Mouse (Mus musculus) thymus, adult 18-20 months (tissue): ENCODE data around the gene Atp5b.
A peak's percentile ranks its signal among the peaks of the same experiment; 100 is the strongest.

Experiments
- DNase-seq, 2 experiments: peaks; one replicate each; pipeline ENCODE4 v3.0.0; 2022; ENCODE audit warnings: mixed read lengths in 2 of 2

The Atp5b gene

GRCm38 (mm10) chr10:128096693-128097586, 13.9 kb downstream of the Atp5b start:
- DNase-seq: peak; percentile 59 to 65

DNA sequence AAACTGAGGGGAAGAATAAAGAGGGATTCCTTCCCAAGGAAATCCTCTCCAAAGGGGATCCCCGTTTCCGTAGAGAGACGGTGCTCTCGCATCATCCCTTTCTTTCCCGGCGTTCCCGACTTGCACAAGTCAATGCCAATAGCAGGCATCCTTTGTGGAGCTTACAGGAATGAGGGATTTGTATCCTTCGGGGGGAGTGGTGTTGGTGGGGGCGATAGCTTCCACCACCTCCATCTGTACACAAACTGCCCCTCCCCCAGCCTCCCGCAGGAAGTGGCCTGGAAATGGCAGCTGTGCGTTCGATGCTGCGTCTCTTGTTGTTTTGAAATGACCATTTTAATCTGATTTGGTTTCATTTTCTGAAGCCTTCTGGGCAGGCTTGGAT, 14.5 kb downstream of the Atp5b start:
- peak; percentile 40 to 70 for DNase-seq

GRCm38 (mm10) chr10:128110103-128110761, 27.2 kb downstream of the Atp5b start:
- DNase-seq: no peak

DNA sequence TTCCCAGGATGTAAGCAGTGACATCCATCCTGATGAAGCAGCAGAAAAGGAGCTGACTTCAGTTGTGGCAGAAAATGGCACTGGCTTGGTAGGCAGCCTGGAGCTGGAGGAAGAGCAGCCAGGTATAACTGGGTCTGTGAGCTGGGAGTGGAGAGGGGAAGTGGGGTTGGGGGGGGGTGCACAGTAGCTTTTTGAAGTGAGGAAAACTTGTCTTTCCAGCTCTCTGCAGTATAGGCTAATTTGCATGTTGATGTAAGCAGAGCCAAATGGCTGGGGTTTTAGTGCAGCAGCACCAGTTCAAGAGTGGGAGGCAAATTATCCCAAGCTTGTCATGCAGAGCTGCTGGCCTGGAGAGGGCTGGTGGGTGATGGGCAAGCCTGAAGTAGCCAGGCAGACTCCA, 28.2 kb downstream of the Atp5b start:
- DNase-seq: no peak

DNA sequence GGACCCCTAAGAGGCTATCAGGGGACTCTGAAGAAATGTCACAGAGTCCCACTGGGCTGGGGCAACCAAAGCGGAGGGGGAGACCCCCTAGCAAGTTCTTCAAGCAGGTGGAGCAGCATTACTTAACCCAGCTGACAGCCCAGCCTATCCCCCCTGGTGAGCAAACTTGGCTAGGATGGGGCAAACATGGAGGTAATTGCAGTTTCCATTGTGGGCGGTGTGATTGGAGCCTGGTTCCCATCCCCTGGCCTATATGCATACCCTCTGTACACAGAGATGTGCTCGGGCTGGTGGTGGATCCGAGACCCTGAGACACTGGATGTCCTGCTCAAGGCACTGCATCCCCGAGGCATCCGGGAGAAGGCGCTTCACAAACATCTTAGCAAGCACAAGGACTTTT, 40.8 kb downstream of the Atp5b start:
- DNase-seq: no peak

DNA sequence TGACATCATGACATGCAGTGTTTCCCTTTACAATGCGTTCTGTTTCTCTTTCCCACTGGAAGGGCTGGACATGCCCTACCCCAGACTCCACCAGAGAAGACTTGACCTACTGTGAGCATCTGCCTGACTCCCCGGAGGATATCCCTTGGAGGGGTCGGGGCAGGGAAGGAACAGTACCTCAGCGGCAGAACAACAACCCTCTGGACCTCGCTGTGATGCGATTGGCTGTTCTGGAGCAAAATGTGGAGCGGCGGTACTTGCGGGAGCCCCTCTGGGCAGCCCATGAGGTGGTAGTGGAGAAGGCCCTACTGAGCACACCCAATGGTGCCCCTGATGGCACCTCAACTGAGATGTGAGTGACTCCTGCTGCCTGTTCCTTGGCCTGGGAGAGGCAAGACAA, 41.8 kb downstream of the Atp5b start:
- DNase-seq: no peak

GRCm38 (mm10) chr10:128125951-128126350, 42.9 kb downstream of the Atp5b start:
- DNase-seq: no peak

DNA sequence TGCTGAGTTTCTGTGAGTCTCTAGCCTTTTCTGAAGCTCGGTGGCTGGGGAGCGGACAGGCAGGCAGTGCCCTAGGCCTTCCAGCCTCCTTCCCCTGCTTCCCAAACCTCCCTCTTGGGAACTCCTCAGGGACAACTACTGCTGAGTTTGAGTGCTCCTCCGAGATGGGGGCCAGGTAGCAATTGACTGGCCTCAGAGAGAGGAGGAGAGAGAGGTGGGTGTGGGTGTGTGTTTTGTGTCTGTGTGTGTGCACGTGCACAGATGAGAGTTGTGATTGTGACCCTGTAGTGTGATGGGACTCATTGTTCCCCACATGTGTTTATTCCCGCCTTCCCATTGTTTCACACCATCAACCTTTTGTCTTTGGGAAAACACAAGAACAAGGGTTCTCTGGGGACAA, 44.4 kb downstream of the Atp5b start:
- DNase-seq: no peak

- DNase-seq: no peak
These were observed 45.1 kb downstream of the Atp5b start for GRCm38 (mm10) chr10:128128143-128128542.

DNA sequence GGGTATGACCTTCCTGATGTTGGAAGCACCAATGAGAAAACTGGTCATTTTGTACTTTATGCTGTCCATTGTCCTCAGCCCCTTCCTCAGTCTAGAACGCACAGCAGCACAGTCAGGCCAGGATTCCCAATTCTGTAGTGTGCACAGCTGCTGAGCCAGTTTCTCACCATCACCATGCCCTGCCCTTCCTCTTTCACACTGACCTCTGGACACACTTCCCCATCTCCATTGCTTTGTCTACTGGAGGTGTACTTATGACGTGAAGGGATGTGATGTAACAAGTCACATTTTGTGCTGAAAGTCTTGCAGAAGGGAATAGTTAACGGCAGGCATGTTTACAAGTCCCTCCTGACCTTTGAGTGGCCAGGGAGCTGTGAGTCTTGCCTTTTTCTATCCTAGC, 48.2 kb downstream of the Atp5b start:
- no peak for DNase-seq

- DNase-seq: no peak
These were observed 48.7 kb downstream of the Atp5b start for GRCm38 (mm10) chr10:128131812-128132211.

- no peak for DNase-seq
These were observed 50.7 kb downstream of the Atp5b start for GRCm38 (mm10) chr10:128133650-128134332.

GRCm38 (mm10) chr10:128135374-128135773, 52.3 kb downstream of the Atp5b start:
- no peak for DNase-seq
